Mouse (Mus musculus): ENCODE results near the gene Irf2bpl. TPM values are rescaled to one million over a fixed set of nuclear protein-coding genes. Genes with fewer than 3 reads are reported as not detected.

The Irf2bpl gene
- polyA plus RNA-seq, 1 experiment from 2014 or later, result 40.1 TPM

DNA sequence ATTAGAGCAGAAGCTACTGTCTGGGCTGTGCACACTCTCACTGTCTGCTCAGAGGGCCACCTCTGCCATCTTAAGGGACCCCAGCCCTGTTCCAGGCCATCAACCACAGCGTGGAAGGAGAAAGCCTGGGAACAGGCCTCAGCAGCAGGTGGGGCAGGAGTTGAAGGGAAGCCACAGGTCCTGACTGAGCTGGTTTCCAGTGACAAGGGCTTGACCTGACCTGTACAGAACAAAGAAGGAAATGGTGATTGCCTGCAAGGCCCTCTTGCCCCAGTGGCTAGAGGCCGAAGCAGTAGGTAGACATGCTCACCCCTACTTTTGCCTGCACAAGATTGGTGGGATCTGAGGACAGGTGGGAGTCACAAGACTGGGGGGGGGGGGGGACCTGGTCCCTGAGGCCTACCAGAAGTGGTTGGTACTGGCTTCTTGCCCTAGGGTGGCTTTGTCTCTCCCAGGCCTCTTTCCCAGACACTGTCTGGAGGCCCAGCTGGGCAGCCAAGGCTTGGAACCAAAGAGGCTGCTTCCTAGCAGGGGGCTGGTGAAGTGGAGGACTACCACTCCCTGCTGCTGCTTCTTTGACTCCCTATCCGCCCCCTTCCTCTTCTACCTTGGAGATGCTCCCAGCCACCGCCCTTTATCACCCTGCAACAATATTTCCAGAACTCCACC is 12.8 kb downstream of the Irf2bpl start:
- WGBS, result 79% methylated on average over 4 of the region's 4 CpGs

DNA sequence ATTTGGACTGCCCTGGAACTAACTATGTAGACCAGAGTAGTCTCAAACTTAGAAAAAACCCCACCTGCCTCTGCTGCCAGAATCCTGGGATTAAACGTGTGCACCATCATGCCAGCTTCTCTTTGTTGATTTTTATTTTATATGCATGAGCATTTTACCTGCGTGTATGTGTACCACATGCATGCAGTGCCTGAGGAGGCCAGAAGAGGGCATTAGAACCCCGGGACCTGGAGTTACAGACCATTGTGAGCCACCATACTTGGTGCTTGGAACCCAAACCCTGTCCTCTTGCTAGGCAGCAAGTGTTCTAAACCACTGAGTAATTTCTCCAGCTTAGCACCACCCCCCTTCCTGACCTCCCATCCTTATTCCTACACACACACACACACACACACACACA is 13.6 kb downstream of the Irf2bpl start:
- Histone ChIP-seq H3K9me3 (replicated peaks) (no peaks in the 10 kb centered on the region), H3K9ac (no peak overlapping the region), H3K4me3 (no peak overlapping the region), H3K4me2 (no peak overlapping the region), H3K27me3 (no peaks in the 10 kb centered on the region), H3K4me1 (replicated peaks) (peaks cover 28% of the 10 kb centered on the region), H3K36me3 (no peaks in the 10 kb centered on the region), H3K27ac (no peak overlapping the region)
- WGBS, result 91% methylated on average over 3 of the region's 3 CpGs
- ATAC-seq (replicated peaks; ENCODE audit: insufficient number of reproducible peaks, insufficient read depth, low FRiP score, low read depth), result no peak

More for the DNA sequence above, 12.8 kb downstream of the Irf2bpl start:
- 0 out of 2 replicates have a peak overlapping the region, but pooled peaks have one; percentile 13 for H3K9ac ChIP-seq
- no peak overlapping the region for H3K4me3 ChIP-seq
- no peak overlapping the region for H3K4me2 ChIP-seq
- no peaks in the 10 kb centered on the region for H3K36me3 ChIP-seq
- H3K27ac ChIP-seq, result peak overlapping the region; percentile 66
- H3K4me1 ChIP-seq (replicated peaks), result peaks cover 26% of the 10 kb centered on the region
- H3K9me3 ChIP-seq (replicated peaks), result no peaks in the 10 kb centered on the region
- ATAC-seq (replicated peaks; ENCODE audit: insufficient number of reproducible peaks, insufficient read depth, low FRiP score, low read depth), result no peak; the same call in 1 of the 2 replicates
- no peaks in the 10 kb centered on the region for H3K27me3 ChIP-seq

GRCm38 (mm10) chr12:86869761-86870160 is 14.8 kb downstream of the Irf2bpl start:
- ATAC-seq (replicated peaks; ENCODE audit: insufficient number of reproducible peaks, insufficient read depth, low FRiP score, low read depth), result no peak
- H3K4me2 ChIP-seq, result no peak overlapping the region
- peaks cover 28% of the 10 kb centered on the region for H3K4me1 ChIP-seq (replicated peaks)
- no peak overlapping the region for H3K9ac ChIP-seq
- H3K27me3 ChIP-seq, result no peaks in the 10 kb centered on the region
- WGBS, result 86% methylated on average over 6 of the region's 6 CpGs
- no peaks in the 10 kb centered on the region for H3K36me3 ChIP-seq
- no peak overlapping the region for H3K4me3 ChIP-seq
- H3K27ac ChIP-seq, result no peak overlapping the region
- H3K9me3 ChIP-seq (replicated peaks), result no peaks in the 10 kb centered on the region

GRCm38 (mm10) chr12:86867271-86868223 is 17.1 kb downstream of the Irf2bpl start:
- no peaks in the 10 kb centered on the region for H3K36me3 ChIP-seq
- H3K9me3 ChIP-seq (replicated peaks), result no peaks in the 10 kb centered on the region
- H3K9ac ChIP-seq, result 0 out of 2 replicates have a peak overlapping the region, but pooled peaks have one; percentile 12
- ATAC-seq (replicated peaks; ENCODE audit: insufficient number of reproducible peaks, insufficient read depth, low FRiP score, low read depth), result peak; percentile 53
- H3K4me1 ChIP-seq (replicated peaks), result peaks cover 25% of the 10 kb centered on the region
- H3K27ac ChIP-seq, result peak overlapping the region; percentile 73
- no peaks in the 10 kb centered on the region for H3K27me3 ChIP-seq
- H3K4me3 ChIP-seq, result no peak overlapping the region
- H3K4me2 ChIP-seq, result peak overlapping the region; percentile 3; the same call in 1 of the 2 replicates
- WGBS, result 41% methylated on average over 14 of the region's 14 CpGs

- Histone ChIP-seq H3K36me3 (no peaks in the 10 kb centered on the region), H3K4me2 (no peak overlapping the region), H3K4me3 (no peak overlapping the region), H3K9me3 (replicated peaks) (no peaks in the 10 kb centered on the region), H3K27ac (no peak overlapping the region), H3K4me1 (replicated peaks) (peaks cover 27% of the 10 kb centered on the region), H3K9ac (no peak overlapping the region), H3K27me3 (no peaks in the 10 kb centered on the region)
- 84% methylated on average over 5 of the region's 5 CpGs for WGBS
- no peak for ATAC-seq (replicated peaks; ENCODE audit: insufficient number of reproducible peaks, insufficient read depth, low FRiP score, low read depth)
These were observed 20.1 kb downstream of the Irf2bpl start for GRCm38 (mm10) chr12:86864316-86865020.

- H3K27ac ChIP-seq, result peak overlapping the region; percentile 39
- 0 out of 2 replicates have a peak overlapping the region, but pooled peaks have one; percentile 13 for H3K9ac ChIP-seq
- no peak overlapping the region for H3K4me2 ChIP-seq
- no peaks in the 10 kb centered on the region for H3K36me3 ChIP-seq
- no peak overlapping the region for H3K4me3 ChIP-seq
- no peaks in the 10 kb centered on the region for H3K9me3 ChIP-seq (replicated peaks)
- H3K27me3 ChIP-seq, result no peaks in the 10 kb centered on the region
- 52% methylated on average over 10 of the region's 10 CpGs for WGBS
- ATAC-seq (replicated peaks; ENCODE audit: insufficient number of reproducible peaks, insufficient read depth, low FRiP score, low read depth), result no peak; the same call in 1 of the 2 replicates
- H3K4me1 ChIP-seq (replicated peaks), result peaks cover 47% of the 10 kb centered on the region
These were observed 24.4 kb downstream of the Irf2bpl start for GRCm38 (mm10) chr12:86859924-86860790.

- H3K27me3 ChIP-seq, result no peaks in the 10 kb centered on the region
- H3K9ac ChIP-seq, result no peak overlapping the region
- no peaks in the 10 kb centered on the region for H3K36me3 ChIP-seq
- peak overlapping the region; percentile 38 for H3K27ac ChIP-seq
- no peaks in the 10 kb centered on the region for H3K9me3 ChIP-seq (replicated peaks)
- no peak overlapping the region; the same call in 1 of the 2 replicates for H3K4me2 ChIP-seq
- no peak for ATAC-seq (replicated peaks; ENCODE audit: insufficient number of reproducible peaks, insufficient read depth, low FRiP score, low read depth)
- no peak overlapping the region for H3K4me3 ChIP-seq
- peaks cover 48% of the 10 kb centered on the region for H3K4me1 ChIP-seq (replicated peaks)
- 64% methylated on average over 6 of the region's 6 CpGs for WGBS
These were observed 25.4 kb downstream of the Irf2bpl start for GRCm38 (mm10) chr12:86858983-86859872.

GRCm38 (mm10) chr12:86858498-86858897 is 26.1 kb downstream of the Irf2bpl start:
- ATAC-seq (replicated peaks; ENCODE audit: insufficient number of reproducible peaks, insufficient read depth, low FRiP score, low read depth), result no peak
- H3K36me3 ChIP-seq, result no peaks in the 10 kb centered on the region
- no peaks in the 10 kb centered on the region for H3K9me3 ChIP-seq (replicated peaks)
- WGBS, result 92% methylated on average over 4 of the region's 4 CpGs
- no peak overlapping the region for H3K4me2 ChIP-seq
- no peaks in the 10 kb centered on the region for H3K27me3 ChIP-seq
- H3K9ac ChIP-seq, result no peak overlapping the region
- H3K27ac ChIP-seq, result no peak overlapping the region
- no peak overlapping the region for H3K4me3 ChIP-seq
- H3K4me1 ChIP-seq (replicated peaks), result peaks cover 48% of the 10 kb centered on the region

DNA sequence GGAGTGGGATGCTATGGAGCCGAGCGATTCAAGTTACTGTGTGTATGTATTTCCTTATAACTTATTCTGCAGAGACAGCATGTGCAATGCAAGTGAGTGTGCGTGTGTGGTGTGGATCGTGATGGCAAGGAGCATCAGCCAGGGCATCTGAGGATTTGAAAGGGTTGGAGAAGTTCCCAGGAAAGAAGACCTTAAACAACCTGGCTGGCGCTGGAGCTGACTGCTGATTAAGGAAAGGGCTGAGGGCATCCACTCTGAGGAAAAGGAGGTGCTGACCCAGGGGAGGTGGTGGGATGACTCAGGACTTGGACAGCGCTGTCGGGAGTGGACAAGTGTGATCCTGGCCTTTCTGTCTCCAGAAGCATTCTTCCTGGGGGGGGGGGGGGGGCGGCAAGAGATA is 27.3 kb downstream of the Irf2bpl start:
- Histone ChIP-seq H3K4me1 (replicated peaks) (peaks cover 48% of the 10 kb centered on the region), H3K9ac (no peak overlapping the region), H3K27me3 (no peaks in the 10 kb centered on the region), H3K4me3 (no peak overlapping the region), H3K9me3 (replicated peaks) (no peaks in the 10 kb centered on the region), H3K36me3 (no peaks in the 10 kb centered on the region), H3K27ac (peak overlapping the region; percentile 70; the same call in 1 of the 2 replicates), H3K4me2 (no peak overlapping the region)
- 70% methylated on average over 8 of the region's 8 CpGs for whole genome bisulfite sequencing
- ATAC-seq (replicated peaks; ENCODE audit: insufficient number of reproducible peaks, insufficient read depth, low FRiP score, low read depth), result no peak

All from heart, embryonic 15.5 days (tissue).